Mouse (Mus musculus) MEL (cell line): ENCODE measurements at regions not wholly inside any gene's neighbourhood (a gene's known extent, or its start where the extent isn't known, plus 50 kb on each side); places are given as distances from the start of the nearest gene placed in this dataset.

ENCODE experiments used
- CTCF ChIP-seq, 3 experiments: IDR thresholded peaks in 2 of 3; conservative IDR thresholded peaks in 1 of 3; 2 replicates each; pipeline ENCODE4 v1.5.1; 2011 to 2012; ENCODE audit warnings: low read length in 3 of 3, low read depth in 2 of 3, mild to moderate bottlenecking in 2 of 3, improper control_type of control experiment in 1 of 3, inconsistent platforms in 1 of 3, mixed read lengths in 1 of 3, moderate library complexity in 1 of 3; ENCODE audit not compliant: control insufficient read depth in 1 of 3, insufficient read depth in 1 of 3, poor library complexity in 1 of 3, severe bottlenecking in 1 of 3
- EP300 ChIP-seq, 2 experiments: IDR thresholded peaks; 2 replicates each; pipeline ENCODE4 v1.6.1; 2011; ENCODE audit warnings: improper control_type of control experiment in 2 of 2, low read length in 2 of 2, low read depth in 1 of 2, mild to moderate bottlenecking in 1 of 2
- GABPA ChIP-seq: IDR thresholded peaks from 2 replicates; pipeline ENCODE4 v1.6.1; 2012; ENCODE audit warnings: low read depth, mild to moderate bottlenecking, inconsistent platforms, low read length, improper control_type of control experiment, moderate library complexity
- GATA1 ChIP-seq: IDR thresholded peaks from 2 replicates; pipeline ENCODE4 v1.6.1; 2011; ENCODE audit warnings: low read depth, low read length, improper control_type of control experiment
- MAFK ChIP-seq: IDR thresholded peaks from 2 replicates; pipeline ENCODE4 v1.6.1; 2011; ENCODE audit warnings: low read depth, mild to moderate bottlenecking, low read length, improper control_type of control experiment, borderline replicate concordance
- MAX ChIP-seq: IDR thresholded peaks from 2 replicates; pipeline ENCODE4 v1.6.1; 2011; ENCODE audit warnings: low read length, improper control_type of control experiment
- POLR2A ChIP-seq, 2 experiments: IDR thresholded peaks; 2 replicates each; pipeline ENCODE4 v1.6.1; 2011 to 2012; ENCODE audit warnings: low read length in 2 of 2, mild to moderate bottlenecking in 2 of 2, control low read depth in 1 of 2, improper control_type of control experiment in 1 of 2, low read depth in 1 of 2, moderate library complexity in 1 of 2; ENCODE audit not compliant: control insufficient read depth in 1 of 2, insufficient read depth in 1 of 2, poor library complexity in 1 of 2
- POLR2AphosphoS2 ChIP-seq: IDR thresholded peaks from 2 replicates; pipeline ENCODE4 v1.6.1; 2011; ENCODE audit warnings: low read length, improper control_type of control experiment
- TAL1 ChIP-seq: IDR thresholded peaks from 2 replicates; pipeline ENCODE4 v1.6.1; 2012; ENCODE audit warnings: mild to moderate bottlenecking, inconsistent platforms, low read length, moderate library complexity, mixed read lengths
- ZC3H11A ChIP-seq: IDR thresholded peaks from 2 replicates; pipeline ENCODE4 v1.6.1; 2012; ENCODE audit warnings: low read depth, mild to moderate bottlenecking, inconsistent platforms, low read length, improper control_type of control experiment
- ZMIZ1 ChIP-seq: IDR thresholded peaks from 2 replicates; pipeline ENCODE4 v1.6.1; 2012; ENCODE audit warnings: low read depth, mild to moderate bottlenecking, inconsistent platforms, low read length, improper control_type of control experiment, moderate library complexity

- TF ChIP-seq EP300 (IDR thresholded peaks at IDR 0.05; ENCODE audit: low read depth in 1 of 2, low read length in 2 of 2) (no peak), CTCF (IDR thresholded peaks at IDR 0.05 in 2 of 3, conservative IDR thresholded peaks at IDR 0.05 in 1 of 3; ENCODE audit: control insufficient read depth in 1 of 3, insufficient read depth in 1 of 3, low read depth in 2 of 3, low read length in 3 of 3, poor library complexity in 1 of 3, severe bottlenecking in 1 of 3) (no peak), ZMIZ1 (no peak), GABPA (no peak), MAFK (no peak), TAL1 (no peak), GATA1 (no peak), POLR2A (IDR thresholded peaks at IDR 0.05; ENCODE audit: control insufficient read depth in 1 of 2, insufficient read depth in 1 of 2, low read depth in 1 of 2, low read length in 2 of 2, poor library complexity in 1 of 2) (no peak), POLR2AphosphoS2 (no peak), MAX (no peak), ZC3H11A (no peak)
Measured at GRCm38 (mm10) chr2:92540841-92541240, 58.7 kb upstream of the Chst1 start.
